Mouse (Mus musculus): Measurements from ENCODE around the gene Gm49366. TPM values are rescaled to one million over a fixed set of nuclear protein-coding genes. Genes with fewer than 3 reads are reported as not detected.
A peak's percentile ranks its signal among the peaks of the same experiment; 100 is the strongest.
"Not testable (repeated sequence)": the region's sequence is repeated elsewhere in the genome, so short reads cannot be mapped to it uniquely, and the experiment has no call there.

The Gm49366 gene
- total RNA-seq (2021), result not detected

DNA sequence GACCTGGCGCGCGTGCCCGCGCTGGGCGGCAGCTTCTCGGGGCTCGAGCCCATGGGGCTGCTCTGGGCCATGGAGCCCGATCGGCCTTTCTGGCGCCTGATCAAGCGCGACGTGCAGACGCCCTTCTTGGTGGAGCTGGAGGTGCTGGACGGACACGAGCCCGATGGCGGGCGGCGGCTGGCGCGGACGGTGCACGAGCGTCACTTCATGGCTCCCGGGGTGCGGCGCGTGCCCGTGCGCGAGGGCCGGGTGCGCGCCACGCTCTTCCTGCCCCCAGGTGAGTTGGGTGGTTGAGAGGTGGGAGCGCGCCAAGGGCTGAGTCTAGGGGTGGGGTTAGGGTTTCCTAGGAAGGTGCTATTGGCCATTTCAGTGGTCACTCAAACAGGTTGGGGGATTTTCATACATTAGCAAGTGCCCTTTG lies at the start of gene Gm49366:
Gene Gm49366 (plus strand): TSS at position 245 of the 421 bp plus-strand sequence.
- peak; percentile 38 for DNase-seq
- intact Hi-C loops (cut with DNase I), result not testable (repeated sequence)

DNA sequence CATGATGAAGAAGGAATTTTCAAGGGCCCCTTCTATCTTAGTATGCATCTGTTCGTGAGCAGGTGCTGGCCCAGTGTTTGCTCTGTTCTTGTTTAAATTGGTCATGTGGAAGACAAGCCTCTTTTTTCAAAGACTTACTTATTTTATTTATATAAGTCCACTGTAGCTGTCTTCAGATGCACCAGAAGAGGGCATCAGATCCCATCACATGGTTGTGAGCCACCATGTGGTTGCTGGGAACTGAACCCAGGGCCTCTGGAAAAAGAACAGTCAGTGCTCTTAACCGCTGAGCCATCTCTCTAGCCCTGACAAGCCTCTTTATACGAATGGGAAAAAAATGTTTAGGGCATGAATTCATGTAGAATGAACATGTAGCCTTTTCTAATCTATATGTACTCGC lies 49.4 kb upstream of the Gm49366 start:
- intact Hi-C loops (cut with DNase I), result no loop called here
- no peak for DNase-seq

DNA sequence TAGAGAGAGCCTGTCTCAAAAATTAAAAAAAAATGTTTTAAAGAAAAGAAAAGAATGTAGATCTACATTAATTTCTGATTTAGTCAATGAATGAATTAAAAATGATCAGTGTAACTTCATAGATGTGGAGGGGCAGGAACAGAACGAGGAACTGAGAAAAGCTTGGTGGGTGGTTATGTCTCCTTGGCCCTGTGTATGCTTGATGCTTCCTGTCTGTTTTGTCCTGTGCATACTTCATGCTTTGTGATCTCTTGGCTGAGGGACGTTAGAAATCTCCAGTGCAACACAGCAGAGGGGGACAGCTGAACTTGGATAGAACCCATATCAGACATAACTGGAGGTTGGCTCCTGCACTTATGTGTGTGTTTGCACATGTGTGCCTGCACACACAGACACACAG lies 41.5 kb upstream of the Gm49366 start:
- no peak for DNase-seq
- intact Hi-C loops (cut with DNase I), result no loop called here

DNA sequence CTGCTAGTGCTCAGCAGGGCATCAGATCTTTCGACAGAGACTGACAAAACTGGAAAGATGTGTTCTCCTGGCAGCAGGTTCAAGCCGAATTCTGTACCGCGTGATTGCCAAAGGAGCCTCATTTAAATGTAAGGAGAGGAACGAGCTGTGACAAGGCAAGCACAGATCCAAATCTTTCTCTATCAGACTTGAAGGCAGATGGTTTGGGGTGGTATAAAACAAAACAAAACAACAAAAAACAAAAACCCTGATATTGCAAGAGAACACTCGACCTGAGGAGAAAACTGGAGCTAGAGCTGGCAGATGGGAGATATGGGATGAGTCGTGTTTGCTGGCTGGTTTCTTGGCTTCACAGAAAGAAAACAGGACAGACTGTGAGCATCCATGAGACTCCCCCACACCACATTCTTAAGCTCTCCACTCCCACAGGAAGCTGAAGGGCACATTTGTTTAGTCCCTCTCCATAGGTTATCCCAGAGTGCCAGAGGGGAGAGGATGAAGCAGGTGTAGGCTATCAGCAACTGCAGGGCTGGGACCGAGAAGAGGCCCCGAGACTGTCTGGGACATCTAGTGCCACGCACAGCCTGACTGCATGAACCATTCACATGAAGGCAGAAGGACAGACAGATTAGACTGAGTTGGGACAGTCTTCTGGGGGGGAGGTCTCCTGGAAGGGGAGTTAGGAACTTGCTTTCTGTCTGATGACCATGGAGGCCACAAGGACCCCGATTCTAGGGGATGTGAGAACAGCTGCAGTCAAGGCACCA lies 40.2 kb upstream of the Gm49366 start:
- no peak for DNase-seq
- intact Hi-C loops (cut with DNase I), result no loop called here

DNA sequence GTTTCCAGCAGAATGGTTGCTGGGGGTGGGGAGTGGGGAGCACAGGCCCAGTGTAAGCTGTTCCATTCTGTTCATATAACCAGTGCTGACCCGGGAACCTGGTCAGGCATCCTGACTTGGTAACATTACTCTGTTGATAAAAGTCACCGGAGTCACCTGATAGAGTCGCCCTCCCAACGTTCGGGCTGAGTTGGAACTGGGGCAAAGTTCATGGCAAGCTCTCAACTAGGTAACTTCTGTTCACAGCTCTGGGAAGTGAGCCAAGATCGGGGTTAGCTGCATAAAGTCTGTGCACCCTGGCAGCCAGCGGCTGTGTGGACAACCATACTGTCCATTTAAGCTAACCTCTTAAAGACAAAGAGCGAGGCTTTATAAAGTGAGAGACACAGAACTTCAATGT lies 39.5 kb upstream of the Gm49366 start:
- peak; percentile 30 for DNase-seq
- intact Hi-C loops (cut with DNase I), result not testable (repeated sequence)

DNA sequence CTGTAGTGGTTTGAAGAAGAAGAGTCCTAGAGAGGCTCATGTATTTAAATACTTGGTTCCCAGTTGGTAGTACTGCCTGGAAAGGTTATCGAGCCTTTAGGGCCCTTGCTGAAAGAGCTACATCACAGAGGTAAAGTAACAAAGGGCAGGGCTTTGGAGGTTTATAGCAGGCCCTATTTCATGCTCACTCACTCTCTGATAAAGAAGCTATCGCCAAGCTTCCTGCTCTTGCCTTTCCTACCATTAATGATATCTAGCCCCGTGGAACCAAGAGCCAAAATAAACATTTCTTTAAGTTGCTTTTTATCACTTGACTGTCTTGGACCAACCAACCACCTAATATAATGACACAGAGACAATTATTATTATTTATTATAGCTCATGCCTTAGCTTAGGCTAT lies 38.3 kb upstream of the Gm49366 start:
- no peak for DNase-seq
- intact Hi-C loops (cut with DNase I), result no loop called here

DNA sequence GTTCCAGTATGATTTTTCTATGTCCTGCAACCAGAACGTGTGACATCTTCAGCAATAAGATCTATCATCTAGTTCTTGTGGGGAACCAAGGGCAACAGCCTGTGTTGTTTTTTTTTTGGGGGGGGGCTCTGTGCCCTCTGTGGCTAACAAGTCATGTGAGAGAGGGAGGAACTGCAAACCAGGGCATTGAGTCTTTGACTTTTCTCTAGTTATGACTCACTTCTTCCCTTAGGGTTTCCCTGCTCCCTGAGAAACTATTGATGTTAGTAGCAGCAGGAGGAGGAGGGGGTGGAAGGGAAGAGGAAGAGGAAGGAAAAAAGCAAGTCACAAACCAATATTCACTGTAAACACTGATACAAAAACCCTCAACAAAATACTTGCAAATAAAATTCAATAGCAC lies 34.9 kb upstream of the Gm49366 start:
- intact Hi-C loops (cut with DNase I), result no loop called here

DNA sequence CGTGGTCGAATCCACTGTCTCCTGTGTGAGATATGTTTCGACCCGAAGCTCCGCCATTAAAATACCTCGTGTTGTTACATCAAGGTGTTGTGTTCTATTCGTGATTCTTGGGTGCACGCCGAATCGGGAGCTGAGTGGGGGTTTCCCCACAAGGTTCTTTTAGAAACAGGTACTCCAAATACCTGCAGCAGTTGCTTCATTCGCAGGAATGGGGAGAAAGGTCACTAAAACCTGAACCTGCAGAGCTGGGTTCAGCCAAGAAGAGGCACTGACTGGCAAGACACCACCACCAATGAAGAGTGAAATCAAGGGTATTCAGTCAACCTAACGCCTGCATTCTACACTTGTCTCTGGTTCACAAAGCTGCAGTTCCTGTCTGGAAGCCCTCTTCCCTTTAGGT lies 30.5 kb upstream of the Gm49366 start:
- intact Hi-C loops (cut with DNase I), result no loop called here
- DNase-seq, result no peak

More for the DNA sequence above, 34.9 kb upstream of the Gm49366 start:
- no peak for DNase-seq

DNA sequence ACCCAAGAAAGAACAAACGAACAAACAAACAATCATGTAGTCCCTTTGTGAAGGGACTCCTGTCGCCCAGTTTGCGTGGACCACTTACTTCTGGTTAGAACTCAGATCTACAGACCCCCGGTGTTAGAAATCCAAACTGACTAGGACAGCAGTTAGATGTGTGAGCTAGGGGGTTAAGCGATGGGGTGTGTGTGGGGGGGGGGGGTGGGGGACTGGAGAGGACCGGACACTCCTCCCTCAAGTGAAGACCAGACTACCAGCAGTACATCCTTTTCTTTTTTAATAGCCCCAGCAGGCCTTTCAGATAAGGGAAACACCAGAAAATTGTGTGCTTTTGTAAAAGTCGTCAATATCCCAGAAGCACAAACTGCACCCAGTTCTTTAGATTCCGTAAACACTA lies 30.0 kb upstream of the Gm49366 start:
- intact Hi-C loops (cut with DNase I), result no loop called here
- no peak for DNase-seq

DNA sequence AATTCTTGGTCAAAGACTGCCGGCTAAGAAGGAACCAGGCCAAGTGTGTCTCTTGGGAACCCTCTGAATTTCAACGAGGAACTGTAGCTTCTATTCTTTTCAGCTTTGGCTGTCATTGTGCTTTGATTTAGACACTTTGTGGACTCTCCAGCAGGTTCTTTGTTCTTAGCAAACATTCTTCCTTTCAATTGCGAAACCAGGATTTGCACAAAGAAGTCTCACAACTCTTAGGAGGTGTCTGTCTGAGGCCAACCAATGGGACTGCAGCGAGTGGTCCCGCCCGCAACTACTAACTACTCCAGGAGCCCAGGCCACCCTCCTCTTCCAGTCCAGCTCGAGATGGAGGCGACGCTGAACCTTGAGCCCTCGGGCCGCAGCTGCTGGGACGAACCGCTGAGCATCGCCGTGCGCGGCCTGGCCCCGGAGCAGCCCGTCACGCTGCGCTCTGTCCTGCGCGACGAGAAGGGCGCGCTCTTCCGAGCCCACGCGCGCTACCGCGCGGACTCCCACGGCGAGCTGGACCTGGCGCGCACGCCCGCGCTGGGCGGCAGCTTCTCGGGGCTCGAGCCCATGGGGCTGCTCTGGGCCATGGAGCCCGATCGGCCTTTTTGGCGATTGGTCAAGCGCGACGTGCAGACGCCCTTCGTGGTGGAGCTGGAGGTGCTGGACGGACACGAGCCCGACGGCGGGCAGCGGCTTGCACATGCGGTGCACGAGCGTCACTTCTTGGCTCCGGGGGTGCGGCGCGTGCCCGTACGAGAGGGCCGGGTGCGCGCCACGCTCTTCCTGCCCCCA lies 29.4 kb upstream of the Gm49366 start, which contains the start of gene Acot1:
Gene Acot1 (plus strand): TSS at position 320 of the 795 bp plus-strand sequence.
- intact Hi-C loops (cut with DNase I), result not testable (repeated sequence)
- peak; percentile 70 for DNase-seq

DNA sequence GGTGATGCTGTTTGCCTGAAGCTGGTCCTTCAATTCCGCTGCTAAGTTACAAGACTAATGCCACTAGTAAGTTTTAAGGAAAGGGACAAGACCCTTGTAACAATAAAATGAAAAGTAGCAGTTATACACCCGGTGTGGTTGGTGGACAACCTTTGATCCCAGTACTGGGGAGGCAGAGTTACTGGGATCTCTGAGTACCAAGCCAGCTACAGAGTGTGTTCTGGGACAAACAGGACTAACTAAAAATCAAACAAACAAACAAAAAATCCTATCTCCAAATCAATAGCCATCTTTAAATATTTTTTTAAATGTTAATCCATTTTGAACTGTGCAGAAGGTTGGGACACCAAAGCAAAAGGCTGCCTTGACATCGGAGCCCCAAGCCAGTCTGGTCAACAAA lies 28.5 kb upstream of the Gm49366 start:
- no peak for DNase-seq
- intact Hi-C loops (cut with DNase I), result no loop called here

DNA sequence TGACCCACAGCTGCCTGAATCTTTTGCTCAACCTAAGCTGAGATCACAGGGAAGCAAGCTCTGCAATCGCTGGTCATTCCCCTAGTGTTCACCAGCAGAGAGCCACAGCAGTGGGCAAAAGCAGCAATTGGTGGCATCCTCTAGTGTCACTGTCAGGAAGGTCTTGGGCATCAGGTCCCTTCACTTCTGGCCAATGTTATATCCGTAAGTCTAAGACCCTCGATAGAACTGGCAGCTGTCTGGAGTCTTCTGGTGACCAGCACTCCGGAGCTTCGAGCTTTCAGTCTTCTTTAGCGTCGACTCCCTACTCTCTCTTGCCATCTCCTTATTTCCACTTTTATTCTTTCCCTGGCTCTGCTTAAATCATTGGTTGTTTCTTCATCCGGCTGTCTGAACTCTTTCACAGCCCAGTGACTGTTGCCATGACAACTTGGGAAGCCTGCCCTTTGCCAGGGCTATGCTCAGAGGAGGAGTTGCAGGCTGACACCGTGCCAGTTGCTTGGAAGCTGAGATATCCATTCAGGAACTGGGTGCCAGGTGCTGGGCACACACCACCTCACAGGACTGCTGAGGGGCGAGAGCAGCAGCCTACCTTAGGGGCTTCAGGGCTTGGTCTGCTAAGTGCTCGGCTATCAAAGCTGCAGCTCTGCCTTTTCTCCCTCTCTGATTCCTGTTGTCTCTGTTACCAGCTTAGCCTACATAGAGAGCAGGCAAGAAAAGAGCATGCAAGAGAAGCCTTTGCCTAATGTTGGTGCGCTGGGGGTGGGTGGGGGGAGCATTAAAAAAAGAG lies 27.3 kb upstream of the Gm49366 start:
- DNase-seq, result peak; percentile 96
- intact Hi-C loops (cut with DNase I), result no loop called here

DNA sequence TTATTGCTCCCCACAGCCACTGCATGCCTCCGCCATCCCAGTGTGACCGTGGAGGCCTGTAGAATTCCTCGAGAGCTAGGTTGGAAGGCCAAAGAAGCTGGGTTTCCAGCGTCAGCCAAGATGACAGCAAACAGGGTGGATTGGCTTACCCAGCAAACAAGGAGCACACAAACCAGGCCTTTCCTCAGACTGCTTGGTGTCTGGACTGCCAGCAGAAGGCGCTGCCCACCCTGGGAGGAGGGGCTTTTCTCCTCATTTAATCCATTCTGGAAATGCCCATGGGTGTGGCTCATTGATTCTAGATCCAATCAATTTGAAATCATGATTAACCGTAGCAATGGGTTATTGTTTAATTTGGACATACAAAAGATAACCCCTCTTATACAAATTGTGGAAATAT lies 25.6 kb upstream of the Gm49366 start:
- intact Hi-C loops (cut with DNase I), result no loop called here

DNA sequence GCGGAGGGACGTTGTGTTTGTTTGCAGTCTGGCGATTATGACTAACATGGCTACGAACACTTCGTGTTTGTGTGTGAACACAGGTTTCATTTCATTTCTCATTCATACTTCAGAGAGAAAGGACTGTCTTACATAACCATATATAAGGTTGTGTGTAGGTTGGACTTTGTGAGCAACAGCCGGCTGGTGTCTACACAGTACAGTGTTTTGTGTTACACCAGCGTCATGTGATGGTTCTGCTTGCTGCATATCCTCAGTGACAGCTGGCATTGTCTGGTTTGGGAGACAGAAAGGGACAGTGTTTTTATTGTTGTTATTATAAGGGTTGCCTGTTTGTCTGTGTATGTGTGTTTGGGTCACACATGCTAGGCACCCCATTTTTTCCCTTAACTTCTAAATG lies 25.0 kb upstream of the Gm49366 start:
- intact Hi-C loops (cut with DNase I), result no loop called here
- DNase-seq, result no peak

More for the DNA sequence above, 25.6 kb upstream of the Gm49366 start:
- DNase-seq, result peak; percentile 34

DNA sequence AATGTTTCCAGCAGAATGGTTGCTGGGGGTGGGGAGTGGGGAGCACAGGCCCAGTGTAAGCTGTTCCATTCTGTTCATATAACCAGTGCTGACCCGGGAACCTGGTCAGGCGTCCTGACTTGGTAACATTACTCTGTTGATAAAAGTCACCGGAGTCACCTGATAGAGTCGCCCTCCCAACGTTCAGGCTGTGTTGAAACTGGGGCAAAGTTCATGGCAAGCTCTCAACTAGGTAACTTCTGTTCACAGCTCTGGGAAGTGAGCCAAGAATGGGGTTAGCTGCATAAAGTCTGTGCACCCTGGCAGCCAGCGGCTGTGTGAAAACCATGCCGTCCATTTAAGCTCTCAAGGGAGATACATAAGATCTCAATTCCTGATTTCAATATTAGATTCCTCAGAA lies 18.2 kb upstream of the Gm49366 start:
- intact Hi-C loops (cut with DNase I); DNase-seq: not testable (repeated sequence)

DNA sequence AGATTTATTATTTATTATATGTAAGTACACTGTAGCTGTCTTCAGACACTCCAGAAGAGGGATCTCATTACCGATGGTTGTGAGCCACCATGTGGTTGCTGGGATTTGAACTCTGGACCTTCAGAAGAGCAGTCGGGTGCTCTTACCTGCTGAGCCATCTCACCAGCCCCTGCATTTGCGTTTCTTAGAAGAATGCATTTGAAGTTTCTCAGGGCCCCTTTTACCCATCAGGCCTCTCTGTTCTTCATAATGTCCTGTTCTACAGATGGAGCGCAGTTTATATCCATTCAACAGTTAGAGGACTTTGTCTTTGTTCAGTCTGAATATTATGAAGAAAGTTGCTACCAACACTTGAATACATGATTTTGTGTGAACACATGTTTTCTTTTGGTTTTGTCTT lies 16.5 kb upstream of the Gm49366 start:
- intact Hi-C loops (cut with DNase I), result not testable (repeated sequence)

DNA sequence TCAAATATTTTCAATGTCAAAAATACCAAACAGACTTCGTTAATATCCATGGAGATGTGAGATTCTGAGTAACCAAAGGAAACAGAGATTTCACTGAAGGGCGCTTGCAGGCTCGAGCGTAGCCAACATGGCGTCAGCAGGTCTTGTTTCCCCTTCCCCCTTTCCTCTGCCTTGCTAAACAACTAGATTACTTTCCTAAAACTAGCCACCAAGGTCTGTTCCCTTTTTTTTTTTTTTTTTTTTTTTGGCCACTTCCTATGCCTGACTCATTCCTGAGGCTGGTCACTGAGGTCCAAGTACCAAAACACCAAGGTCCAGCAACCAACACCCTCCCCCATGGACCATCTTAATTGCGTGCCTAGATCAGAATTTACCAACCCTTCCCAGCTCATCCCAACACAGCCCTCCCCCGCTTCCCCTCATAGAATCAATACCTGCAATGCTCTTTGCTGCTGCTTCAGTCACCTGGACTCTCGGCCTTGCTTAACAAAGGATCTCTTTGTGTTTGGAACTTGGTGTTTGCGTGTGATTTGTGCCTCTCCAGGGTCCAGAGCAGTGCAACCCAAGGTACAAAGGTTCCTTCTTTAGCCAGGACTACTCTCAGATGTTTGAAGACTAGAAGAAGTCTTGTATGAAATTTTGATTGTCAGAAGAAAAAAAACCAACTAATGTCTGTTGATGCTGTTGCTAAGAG lies 15.5 kb upstream of the Gm49366 start:
- intact Hi-C loops (cut with DNase I), result no loop called here
- no peak for DNase-seq

More for the DNA sequence above, 16.5 kb upstream of the Gm49366 start:
- not testable (repeated sequence) for DNase-seq

DNA sequence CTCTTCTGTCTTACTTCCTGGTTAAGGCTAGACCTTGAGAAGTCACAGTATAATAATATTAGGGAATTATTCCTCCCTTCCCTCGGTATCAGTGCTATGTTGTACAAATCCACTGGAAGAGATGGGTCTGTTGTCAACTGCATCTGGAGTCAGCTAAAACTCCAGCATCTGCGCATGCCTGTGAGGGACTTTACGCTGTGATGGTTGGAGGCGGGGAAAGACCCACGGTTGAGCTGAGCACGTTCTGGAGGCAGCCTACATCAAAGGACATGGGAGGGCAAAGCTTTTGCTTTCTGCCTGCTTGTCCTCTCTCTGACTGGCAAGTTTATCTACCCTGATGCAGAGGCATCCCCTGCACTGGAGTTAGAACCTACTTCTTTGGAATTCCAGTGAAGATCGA lies 12.8 kb upstream of the Gm49366 start:
- no peak for DNase-seq
- intact Hi-C loops (cut with DNase I), result no loop called here

DNA sequence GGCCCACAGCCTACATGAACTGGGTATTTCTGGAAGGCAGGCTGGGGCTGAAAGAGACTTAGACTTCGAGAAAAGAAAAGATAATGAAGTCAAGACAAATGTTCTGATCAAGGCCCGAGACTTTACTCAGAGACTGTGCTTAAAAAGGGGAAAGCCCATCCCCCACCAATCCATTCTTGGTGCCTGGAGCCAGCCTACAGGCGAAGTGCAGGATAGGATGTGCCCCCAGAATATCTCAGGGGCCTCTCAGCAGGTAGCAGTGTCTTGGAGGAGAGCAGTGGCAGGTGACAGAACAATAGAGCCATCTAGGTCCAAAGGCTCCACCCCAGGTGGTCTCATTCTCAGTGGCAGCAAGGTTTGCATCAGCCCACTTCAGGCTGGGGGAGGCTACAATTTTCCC lies 10.4 kb upstream of the Gm49366 start:
- intact Hi-C loops (cut with DNase I), result not testable (repeated sequence)

DNA sequence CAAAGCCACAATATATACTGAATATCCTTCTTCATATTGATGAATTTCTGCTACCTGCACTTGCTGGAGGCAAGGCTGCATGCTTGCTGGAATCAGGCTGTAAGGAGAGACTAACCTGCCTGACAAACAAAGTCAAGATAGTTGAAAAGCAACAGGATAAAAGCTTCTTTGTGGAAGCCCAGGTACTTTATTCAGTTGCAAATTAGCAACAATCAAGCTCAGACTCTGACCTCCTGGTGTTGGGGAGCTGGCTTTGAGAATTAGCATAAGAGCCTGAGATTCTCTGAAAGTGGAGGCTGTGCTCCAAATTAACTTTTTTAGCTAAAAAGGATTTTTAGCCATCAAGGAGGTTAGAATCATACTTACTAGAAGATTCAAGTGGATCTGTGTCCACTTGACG lies 9.7 kb upstream of the Gm49366 start:
- intact Hi-C loops (cut with DNase I); DNase-seq: not testable (repeated sequence)

More for the DNA sequence above, 10.4 kb upstream of the Gm49366 start:
- not testable (repeated sequence) for DNase-seq

All from left cerebral cortex, postnatal 4 days (tissue).